Mouse (Mus musculus): ENCODE data around the gene Cbx3. TPM values are rescaled to one million over a fixed set of nuclear protein-coding genes. Genes with fewer than 3 reads are reported as not detected.

Cbx3 gene
- 369 and 396 TPM in 2 replicates for polyA plus RNA-seq (2015; fragmentation: Nextera tagmentation; extraction: Ambion mirVana)

DNA sequence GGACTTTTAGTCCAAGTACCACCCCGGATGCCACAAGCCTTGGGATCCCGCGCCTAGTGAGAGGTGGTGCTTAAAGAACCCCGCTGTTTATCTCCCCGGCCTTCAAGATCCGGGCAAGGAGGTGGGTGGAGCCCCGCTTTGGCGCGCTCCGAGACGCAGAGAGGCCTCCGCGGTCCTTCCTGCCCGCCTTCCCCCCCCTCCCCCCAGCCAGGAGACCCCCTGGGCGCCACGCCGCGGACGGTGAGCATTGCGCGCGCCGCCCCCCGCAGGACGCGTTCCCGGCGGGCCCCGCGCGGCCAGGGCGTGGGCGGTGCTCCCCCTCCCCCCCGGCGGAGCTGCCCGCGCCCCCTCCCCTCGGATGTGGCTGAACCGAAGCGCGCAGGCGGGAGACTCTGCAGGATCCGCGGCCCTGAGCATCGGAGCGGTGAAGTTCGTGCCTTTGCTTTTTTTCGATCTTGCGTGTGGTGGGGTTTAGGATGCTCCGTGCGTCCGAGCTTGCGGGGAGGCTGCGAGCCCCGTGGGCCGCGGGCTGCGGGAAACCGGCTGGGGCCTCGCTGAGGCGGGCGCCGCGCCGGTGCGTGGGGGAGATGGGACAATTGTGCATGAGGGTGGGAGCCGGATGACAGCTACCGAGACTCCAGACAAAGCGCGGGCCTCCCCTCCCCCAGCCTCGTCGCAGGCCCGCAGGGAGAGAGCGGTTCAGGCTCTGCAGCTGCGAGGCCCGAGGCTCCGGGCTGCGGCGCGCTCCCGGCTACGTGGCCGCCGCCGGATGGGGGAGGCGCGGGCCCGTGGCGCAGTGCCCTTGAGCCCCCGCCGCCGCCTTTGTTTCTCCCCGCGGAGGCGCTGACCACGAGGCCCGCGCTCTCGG is at the start of gene Cbx3:
Cbx3 (plus strand) TSS at position 50 of the 868 bp plus-strand sequence.
- Histone ChIP-seq H3K9ac (peak within 1 kb of the TSS; percentile 98), H3K4me1 (peaks cover 22% of the 10 kb centered on the region), H3K4me2 (peak within 1 kb of the TSS; percentile 43), H3K27me3 (no peaks in the 10 kb centered on the region), H3K36me3 (peaks cover 26% of the 10 kb centered on the region), H3K9me3 (no peaks in the 10 kb centered on the region), H3K4me3 (peak within 1 kb of the TSS; percentile 87), H3K27ac (peak within 1 kb of the TSS; percentile 100)
- under 1% methylated on average over 90 of the region's 99 CpGs for WGBS
- peak; percentile 88 for ATAC-seq (ENCODE audit: insufficient number of reproducible peaks, low FRiP score, low TSS enrichment, low read depth)

DNA sequence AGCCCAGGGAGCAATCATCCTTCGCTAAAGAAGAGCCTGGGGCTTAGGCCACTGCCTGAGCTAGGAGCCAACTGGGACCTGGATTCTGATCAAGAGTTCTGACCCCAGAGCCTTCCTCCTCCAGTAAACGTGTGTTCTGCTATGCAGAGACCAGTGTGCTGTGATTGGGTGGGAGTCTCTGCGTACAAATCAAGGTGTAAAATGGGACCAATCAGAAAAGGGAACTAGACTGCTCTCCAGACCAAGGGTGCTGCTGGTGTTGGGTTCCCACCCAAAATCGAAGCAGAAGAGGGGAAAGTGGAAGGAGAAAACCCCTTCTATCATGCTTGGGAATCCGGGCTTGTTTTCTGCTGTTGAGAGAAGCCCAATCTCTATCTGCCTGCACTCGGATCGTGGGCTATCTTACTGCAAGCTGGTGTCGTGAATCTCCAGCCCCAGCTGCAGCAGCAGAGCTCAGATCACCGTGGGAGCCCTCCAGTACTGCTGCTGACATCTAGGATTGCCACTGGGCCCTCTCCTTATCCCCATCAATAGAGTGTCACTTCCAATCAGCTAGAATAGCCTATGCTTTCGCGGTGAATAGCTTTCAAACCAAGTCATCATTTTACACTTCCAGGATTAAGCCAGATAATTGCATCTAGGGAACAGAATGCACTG is 46.6 kb upstream of the Cbx3 start:
- H3K27me3 ChIP-seq: no peaks in the 10 kb centered on the region
- H3K9ac ChIP-seq: no peak overlapping the region
- 45% methylated on average over 11 of the region's 11 CpGs for WGBS
- ATAC-seq (ENCODE audit: insufficient number of reproducible peaks, low FRiP score, low TSS enrichment, low read depth): no peak
- no peak overlapping the region for H3K4me2 ChIP-seq
- 0 out of 2 replicates have a peak, but pooled peaks cover 3% of the 10 kb centered on the region for H3K9me3 ChIP-seq
- no peaks in the 10 kb centered on the region for H3K4me1 ChIP-seq
- H3K36me3 ChIP-seq: no peaks in the 10 kb centered on the region
- no peak overlapping the region for H3K27ac ChIP-seq
- H3K4me3 ChIP-seq: no peak overlapping the region

DNA sequence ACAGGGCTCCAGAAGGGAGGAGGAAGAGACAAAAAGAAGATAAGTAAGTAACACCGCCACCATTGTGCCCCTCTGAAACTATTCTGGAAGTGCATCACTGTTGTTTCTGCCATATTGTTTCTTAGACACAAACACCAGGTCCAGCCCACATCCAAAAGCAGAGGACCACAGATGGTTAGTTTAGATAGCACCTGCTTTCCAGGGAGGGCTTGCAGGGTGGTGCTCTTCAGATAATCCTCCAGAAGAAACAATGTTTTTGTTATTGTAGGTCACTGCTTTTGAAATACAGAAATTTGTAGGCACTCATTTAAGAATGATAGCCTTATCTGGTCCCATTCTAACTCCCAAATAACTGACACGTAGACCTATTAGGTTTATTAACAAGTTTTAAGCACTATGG is 45.6 kb upstream of the Cbx3 start:
- no peaks in the 10 kb centered on the region for H3K36me3 ChIP-seq
- no peaks in the 10 kb centered on the region for H3K27me3 ChIP-seq
- ATAC-seq (ENCODE audit: insufficient number of reproducible peaks, low FRiP score, low TSS enrichment, low read depth): no peak
- WGBS: 92% methylated on average over 2 of the region's 2 CpGs
- no peaks in the 10 kb centered on the region for H3K4me1 ChIP-seq
- H3K4me3 ChIP-seq: no peak overlapping the region
- H3K4me2 ChIP-seq: no peak overlapping the region
- H3K9ac ChIP-seq: no peak overlapping the region
- H3K9me3 ChIP-seq: 0 out of 2 replicates have a peak, but pooled peaks cover 3% of the 10 kb centered on the region
- H3K27ac ChIP-seq: no peak overlapping the region

DNA sequence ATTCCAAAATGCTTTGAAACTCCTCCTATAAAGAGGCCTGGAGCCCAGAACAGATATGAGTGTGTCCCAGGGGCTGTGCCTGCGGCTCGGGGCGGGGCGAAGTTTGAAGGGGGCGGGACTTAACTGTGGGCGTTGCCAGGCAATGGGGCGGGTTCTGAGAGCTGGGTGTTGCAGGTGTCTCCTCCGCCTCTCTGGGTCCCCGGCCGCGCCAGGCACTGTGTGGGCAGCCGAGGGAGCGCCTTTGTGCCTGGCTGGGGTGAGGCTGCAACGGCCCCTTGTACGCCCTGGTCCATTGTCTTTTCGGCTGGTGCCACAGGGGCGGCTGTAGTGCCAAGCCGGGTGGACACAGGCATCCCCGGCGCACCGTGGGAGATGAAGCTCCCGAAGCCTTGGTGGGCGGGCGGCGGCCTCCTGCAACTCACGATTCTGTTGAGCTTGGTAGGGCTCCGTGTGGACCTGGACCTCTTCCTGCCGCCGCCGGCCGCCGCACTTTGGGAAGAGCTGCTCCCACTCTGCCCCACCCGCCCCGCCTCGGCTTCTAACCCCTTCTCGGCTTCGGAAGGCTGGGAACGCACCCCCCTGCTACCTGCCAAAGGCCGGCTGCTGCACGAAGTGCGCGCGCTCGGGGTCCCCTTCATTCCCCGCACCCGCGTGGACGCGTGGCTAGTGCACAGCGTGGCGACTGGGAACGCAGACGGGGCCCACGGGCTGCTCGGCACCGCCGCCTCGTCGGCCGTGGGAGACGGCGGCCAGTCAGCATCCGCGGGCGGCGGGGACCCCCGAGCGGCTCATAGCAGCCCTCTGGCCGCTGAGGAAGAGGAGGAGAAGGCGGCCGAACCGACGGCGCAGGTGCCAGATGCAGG is 37.4 kb upstream of the Cbx3 start, which contains the start of gene Nfe2l3:
Nfe2l3 (plus strand) TSS at position 136 of the 863 bp plus-strand sequence.
- no peaks in the 10 kb centered on the region for H3K9me3 ChIP-seq
- no peaks in the 10 kb centered on the region for H3K36me3 ChIP-seq
- no peak within 1 kb of the TSS for H3K27ac ChIP-seq
- H3K4me2 ChIP-seq: peak within 1 kb of the TSS; percentile 86
- H3K4me1 ChIP-seq: peaks cover 17% of the 10 kb centered on the region
- H3K27me3 ChIP-seq: peaks cover 41% of the 10 kb centered on the region
- 0 out of 2 replicates have a peak, but pooled peaks have one; percentile 44 for ATAC-seq (ENCODE audit: insufficient number of reproducible peaks, low FRiP score, low TSS enrichment, low read depth)
- H3K9ac ChIP-seq: peak within 1 kb of the TSS; percentile 31
- under 1% methylated on average over 71 of the region's 74 CpGs for WGBS
- H3K4me3 ChIP-seq: peak within 1 kb of the TSS; percentile 48

DNA sequence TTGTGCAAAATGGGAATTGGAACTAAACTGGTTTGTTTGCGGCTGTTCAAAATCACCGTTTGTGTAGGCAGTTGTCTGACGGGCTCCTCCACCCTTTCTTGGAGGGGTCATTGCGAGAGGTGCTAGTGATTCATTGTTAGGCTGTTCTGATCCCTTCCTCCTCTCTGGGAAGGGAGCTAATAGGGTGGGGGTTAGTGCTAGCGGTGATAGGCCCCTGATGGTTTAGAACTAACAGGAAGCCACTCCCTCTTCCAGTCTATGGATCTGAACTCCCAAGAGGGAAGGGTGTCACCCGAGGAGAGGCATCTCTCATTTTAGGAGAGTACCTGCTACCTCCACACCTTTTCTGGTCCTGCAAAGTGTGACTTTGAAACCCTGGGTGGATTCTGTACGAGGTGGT is 35.9 kb upstream of the Cbx3 start:
- Histone ChIP-seq H3K9ac (no peak overlapping the region), H3K27me3 (peaks cover 41% of the 10 kb centered on the region), H3K4me2 (no peak overlapping the region), H3K4me3 (no peak overlapping the region), H3K4me1 (peaks cover 17% of the 10 kb centered on the region), H3K27ac (no peak overlapping the region), H3K9me3 (no peaks in the 10 kb centered on the region), H3K36me3 (no peaks in the 10 kb centered on the region)
- no peak for ATAC-seq (ENCODE audit: insufficient number of reproducible peaks, low FRiP score, low TSS enrichment, low read depth)
- WGBS: 41% methylated on average over 7 of the region's 7 CpGs

DNA sequence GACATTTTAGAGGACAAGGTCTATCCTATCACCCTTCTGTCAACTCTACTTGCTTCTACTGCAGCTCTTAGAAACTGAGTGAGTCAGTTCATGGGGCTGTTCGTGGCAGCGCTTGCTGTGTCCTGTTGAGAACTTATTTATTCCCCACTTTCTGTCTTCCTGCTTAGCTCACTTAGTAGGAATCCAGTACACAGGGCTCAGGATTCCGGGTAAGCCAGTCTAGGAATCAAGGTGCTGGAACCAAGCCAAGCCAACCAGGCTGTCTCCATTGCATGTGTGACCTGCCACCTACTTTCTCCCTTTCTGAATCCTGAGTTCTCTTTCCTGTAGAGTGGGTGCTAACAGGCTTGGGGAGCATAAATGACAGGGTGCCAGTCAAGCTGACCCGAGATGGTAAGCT is 32.5 kb upstream of the Cbx3 start:
- H3K36me3 ChIP-seq: no peaks in the 10 kb centered on the region

DNA sequence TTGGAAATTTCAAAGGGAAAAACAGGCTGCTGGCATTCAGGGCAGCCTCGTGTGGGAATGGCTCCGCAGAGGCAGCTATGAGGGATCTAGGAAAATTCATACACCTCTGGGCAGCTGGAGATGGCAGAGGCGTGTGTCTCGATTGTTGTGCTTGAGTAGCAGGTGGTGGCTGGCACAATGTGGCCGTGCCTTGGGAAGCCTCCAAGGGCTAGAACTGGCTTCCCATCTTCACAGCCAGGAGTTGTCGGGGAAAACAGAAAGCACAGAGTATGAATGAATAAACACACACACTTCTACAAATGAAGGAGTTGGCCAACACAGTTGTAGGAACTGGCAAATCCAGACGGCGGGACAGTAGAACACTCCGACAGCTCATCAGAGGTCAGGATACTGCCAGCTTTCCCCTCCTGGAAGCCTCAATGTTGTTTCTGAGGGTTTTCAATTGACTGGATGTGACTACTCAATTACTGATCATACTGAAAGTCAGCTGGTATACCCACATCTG is 31.3 kb upstream of the Cbx3 start:
- 81% methylated on average over 9 of the region's 9 CpGs for WGBS
- no peak for ATAC-seq (ENCODE audit: insufficient number of reproducible peaks, low FRiP score, low TSS enrichment, low read depth)
- Histone ChIP-seq H3K4me3 (no peak overlapping the region), H3K36me3 (no peaks in the 10 kb centered on the region), H3K9ac (no peak overlapping the region), H3K27me3 (peaks cover 16% of the 10 kb centered on the region), H3K27ac (no peak overlapping the region), H3K4me1 (0 out of 2 replicates have a peak, but pooled peaks cover 4% of the 10 kb centered on the region), H3K9me3 (no peaks in the 10 kb centered on the region), H3K4me2 (no peak overlapping the region)

More for the DNA sequence above, 32.5 kb upstream of the Cbx3 start:
- Histone ChIP-seq H3K4me1 (peaks cover 11% of the 10 kb centered on the region), H3K27ac (no peak overlapping the region), H3K9me3 (no peaks in the 10 kb centered on the region), H3K4me3 (no peak overlapping the region), H3K4me2 (no peak overlapping the region), H3K27me3 (peaks cover 28% of the 10 kb centered on the region), H3K9ac (no peak overlapping the region)
- WGBS: 46% methylated on average over 4 of the region's 4 CpGs
- ATAC-seq (ENCODE audit: insufficient number of reproducible peaks, low FRiP score, low TSS enrichment, low read depth): no peak

DNA sequence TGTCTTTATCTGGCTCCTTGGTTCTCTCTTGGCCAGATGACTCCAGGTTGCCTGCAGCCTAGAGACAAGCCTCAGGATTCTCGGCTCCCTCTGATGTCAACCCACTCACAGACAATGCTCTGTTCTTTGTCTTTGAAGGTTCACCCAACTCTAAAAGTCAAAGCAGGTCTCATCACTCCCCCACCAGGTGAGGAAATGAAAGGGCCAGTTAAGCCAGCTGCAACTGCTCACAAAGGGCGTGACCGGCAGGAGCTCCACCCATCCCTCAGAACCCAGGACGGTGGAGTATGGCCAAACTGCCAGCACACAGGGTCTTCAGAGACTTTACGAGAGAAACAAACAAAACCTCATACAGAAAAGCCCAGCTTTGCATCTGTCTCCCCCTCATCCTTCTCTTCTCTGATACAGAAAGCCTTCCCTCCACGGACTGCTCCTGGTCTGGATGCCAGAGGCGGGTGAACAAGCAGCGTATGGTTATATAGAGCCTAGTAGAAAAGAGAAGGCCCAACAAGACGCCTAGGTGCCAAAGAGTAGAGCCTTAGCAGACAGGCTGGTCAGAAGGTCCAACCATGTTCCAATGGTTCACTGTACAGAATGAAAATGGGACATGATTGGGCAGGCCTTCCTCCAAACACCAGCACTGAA is 27.8 kb upstream of the Cbx3 start:
- H3K4me3 ChIP-seq: no peak overlapping the region
- H3K27me3 ChIP-seq: no peaks in the 10 kb centered on the region
- no peaks in the 10 kb centered on the region for H3K36me3 ChIP-seq
- WGBS: 56% methylated on average over 9 of the region's 9 CpGs
- ATAC-seq (ENCODE audit: insufficient number of reproducible peaks, low FRiP score, low TSS enrichment, low read depth): no peak
- no peak overlapping the region for H3K9ac ChIP-seq
- H3K27ac ChIP-seq: no peak overlapping the region
- 0 out of 2 replicates have a peak, but pooled peaks cover under 1% of the 10 kb centered on the region for H3K4me1 ChIP-seq
- no peaks in the 10 kb centered on the region for H3K9me3 ChIP-seq
- no peak overlapping the region for H3K4me2 ChIP-seq

DNA sequence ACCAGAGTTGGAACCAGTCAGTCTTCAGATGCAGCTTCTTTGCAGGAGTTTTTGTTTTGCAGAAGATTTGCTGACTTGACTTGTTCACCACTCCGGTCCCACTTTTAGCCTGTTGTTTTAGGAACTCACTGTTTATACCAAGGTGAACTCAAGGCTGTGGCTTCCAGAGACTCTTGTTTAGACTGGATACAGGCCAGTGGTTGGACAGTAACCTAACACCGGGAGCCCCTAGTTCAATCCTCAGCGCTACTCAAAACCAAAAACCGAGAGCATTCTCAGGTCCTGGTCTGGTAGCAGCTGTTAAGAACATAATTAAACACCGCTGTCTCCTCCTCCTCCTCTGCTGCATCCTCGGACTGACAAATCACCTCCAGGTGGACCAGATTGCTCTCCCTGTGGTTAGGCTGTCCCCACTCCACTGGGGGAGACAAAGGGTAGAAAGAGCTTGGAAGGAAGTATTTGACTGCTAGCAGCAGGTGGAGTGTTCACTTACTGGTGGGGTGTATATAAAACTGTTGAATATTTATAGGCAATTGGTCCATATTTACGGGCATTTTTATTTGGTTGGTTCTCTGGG is 17.1 kb upstream of the Cbx3 start:
- WGBS: 41% methylated on average over 7 of the region's 7 CpGs
- no peak for ATAC-seq (ENCODE audit: insufficient number of reproducible peaks, low FRiP score, low TSS enrichment, low read depth)

DNA sequence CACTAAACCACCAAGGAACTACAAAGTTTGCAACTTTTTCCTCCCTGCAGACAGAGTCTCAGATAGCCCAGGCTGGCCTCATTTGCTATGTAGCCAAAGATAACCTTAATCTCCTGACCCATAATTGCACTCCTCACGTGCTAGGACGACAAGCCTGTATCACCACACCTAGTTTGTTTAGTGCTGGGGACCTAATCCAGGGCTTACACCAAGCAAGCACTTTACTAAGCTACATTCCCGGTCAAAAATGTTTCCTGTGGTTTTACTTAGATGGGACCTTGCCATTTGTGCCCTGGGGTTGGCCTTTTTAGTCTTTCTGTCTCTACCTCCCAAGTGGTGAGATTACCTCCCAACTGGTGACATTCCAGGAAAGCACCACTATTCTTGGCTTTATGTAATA is 15.2 kb upstream of the Cbx3 start:
- ATAC-seq (ENCODE audit: insufficient number of reproducible peaks, low FRiP score, low TSS enrichment, low read depth): no peak
- no peak overlapping the region for H3K4me2 ChIP-seq
- H3K4me3 ChIP-seq: no peak overlapping the region
- H3K27me3 ChIP-seq: no peaks in the 10 kb centered on the region
- H3K9ac ChIP-seq: no peak overlapping the region
- peaks cover 11% of the 10 kb centered on the region for H3K4me1 ChIP-seq
- peak overlapping the region; percentile 62 for H3K27ac ChIP-seq
- 45% methylated on average over 3 of the region's 3 CpGs for WGBS
- no peaks in the 10 kb centered on the region for H3K9me3 ChIP-seq
- H3K36me3 ChIP-seq: peaks cover 12% of the 10 kb centered on the region

More for the DNA sequence above, 17.1 kb upstream of the Cbx3 start:
- Histone ChIP-seq H3K36me3 (no peaks in the 10 kb centered on the region), H3K9ac (no peak overlapping the region), H3K4me2 (no peak overlapping the region), H3K4me3 (no peak overlapping the region), H3K4me1 (peaks cover 14% of the 10 kb centered on the region), H3K27ac (no peak overlapping the region), H3K27me3 (no peaks in the 10 kb centered on the region), H3K9me3 (no peaks in the 10 kb centered on the region)

Data from limb, embryonic 15.5 days (tissue).